Mouse (Mus musculus) neural tube, embryonic 12.5 days (tissue): Measurements from ENCODE around the gene Hyal1. TPM values are rescaled to one million over a fixed set of nuclear protein-coding genes. Genes with fewer than 3 reads are reported as not detected.
A peak's percentile ranks its signal among the peaks of the same experiment; 100 is the strongest.

Experiments used
- ATAC-seq: fragments of 200-750 bp; cut with Nextera tagmentation; 2 replicates; pipeline ENCODE4 v1.8.0; 2017; ENCODE audit warnings: low read depth, mild to moderate bottlenecking, moderate TSS enrichment, moderate library complexity; ENCODE audit not compliant: low FRiP score
- H3K27ac ChIP-seq: fragments of 300-500 bp; sonication (generic); 2 replicates; pipeline ENCODE4 v1.5.1; 2016
- H3K27me3 ChIP-seq: fragments of 300-500 bp; sonication (generic); replicated peaks from 2 replicates; pipeline ENCODE4 v1.6.1; 2016; ENCODE audit warnings: mild to moderate bottlenecking
- H3K36me3 ChIP-seq: fragments of 300-500 bp; sonication (generic); 2 replicates; pipeline ENCODE4 v1.6.1; 2016; ENCODE audit warnings: mild to moderate bottlenecking
- H3K4me1 ChIP-seq: fragments of 300-500 bp; sonication (generic); 2 replicates; pipeline ENCODE4 v1.6.1; 2016
- H3K4me2 ChIP-seq: fragments of 300-500 bp; sonication (generic); replicated peaks from 2 replicates; pipeline ENCODE4 v1.6.1; 2016; ENCODE audit warnings: mild to moderate bottlenecking
- H3K4me3 ChIP-seq: fragments of 300-500 bp; sonication (generic); 2 replicates; pipeline ENCODE4 v1.5.1; 2016
- H3K9ac ChIP-seq: fragments of 300-500 bp; sonication (generic); 2 replicates; pipeline ENCODE4 v1.6.1; 2016; ENCODE audit warnings: mild to moderate bottlenecking
- H3K9me3 ChIP-seq: fragments of 300-500 bp; sonication (generic); 2 replicates; pipeline ENCODE4 v1.6.1; 2016; ENCODE audit warnings: mild to moderate bottlenecking
- WGBS: fragments of 180-500 bp; shearing (Covaris S2); methylation state at CpG from one replicate; pipeline ENCODE4 v1.1.7; 2016; 5-methylcytosine and 5-hydroxymethylcytosine counted together
- polyA plus RNA-seq: library from polyadenylated mRNA; unstranded; fragments of >200 nt; fragmentation: Nextera tagmentation; extraction: Ambion mirVana; gene quantifications from 2 replicates; pipeline ENCODE4 v1.2.1, GENCODE M21; 2016

Hyal1 gene
- 7.2 and 7.5 TPM in 2 replicates for polyA plus RNA-seq

- peak within 1 kb of the TSS; percentile 34; the same call in 1 of the 2 replicates for H3K9ac ChIP-seq
- peak within 1 kb of the TSS; percentile 54 for H3K4me2 ChIP-seq
- peak within 1 kb of the TSS; percentile 16 for H3K4me3 ChIP-seq
- H3K9me3 ChIP-seq = no peaks in the 10 kb centered on the region
- peak; percentile 51; the same call in 1 of the 2 replicates for ATAC-seq
- 29% methylated on average over 16 of the region's 16 CpGs for WGBS
- peaks cover 32% of the 10 kb centered on the region for H3K36me3 ChIP-seq
- H3K4me1 ChIP-seq = peaks cover 42% of the 10 kb centered on the region
- no peaks in the 10 kb centered on the region for H3K27me3 ChIP-seq
- no peak within 1 kb of the TSS for H3K27ac ChIP-seq
Measured at GRCm38 (mm10) chr9:107576357-107577107, at the start of gene Hyal1. Gene Hyal1 (plus strand): TSS chr9:107576927.

- no peaks in the 10 kb centered on the region for H3K27me3 ChIP-seq
- peak within 1 kb of the TSS; percentile 88 for H3K9ac ChIP-seq
- H3K27ac ChIP-seq = no peak within 1 kb of the TSS
- peak within 1 kb of the TSS; percentile 77 for H3K4me3 ChIP-seq
- H3K4me1 ChIP-seq = peaks cover 34% of the 10 kb centered on the region
- peaks cover 14% of the 10 kb centered on the region for H3K36me3 ChIP-seq
- under 1% methylated on average over 48 of the region's 48 CpGs for WGBS
- H3K9me3 ChIP-seq = no peaks in the 10 kb centered on the region
- H3K4me2 ChIP-seq = peak within 1 kb of the TSS; percentile 100
- peak; percentile 99 for ATAC-seq
Measured at GRCm38 (mm10) chr9:107533791-107534407, 42.8 kb upstream of the Hyal1 start, which contains the start of gene Tmem115. Gene Tmem115 (plus strand): TSS chr9:107533945.

GRCm38 (mm10) chr9:107534408-107535202 is 42.1 kb upstream of the Hyal1 start:
- Histone ChIP-seq H3K4me1 (peaks cover 34% of the 10 kb centered on the region), H3K4me3 (peak overlapping the region; percentile 77), H3K9ac (peak overlapping the region; percentile 88), H3K27ac (no peak overlapping the region), H3K9me3 (no peaks in the 10 kb centered on the region), H3K4me2 (peak overlapping the region; percentile 100), H3K36me3 (peaks cover 22% of the 10 kb centered on the region), H3K27me3 (no peaks in the 10 kb centered on the region)
- WGBS = under 1% methylated on average over 40 of the region's 40 CpGs
- peak; percentile 29 for ATAC-seq

- H3K4me2 ChIP-seq = no peak overlapping the region
- 93% methylated on average over 7 of the region's 7 CpGs for WGBS
- H3K9ac ChIP-seq = no peak overlapping the region
- peaks cover 54% of the 10 kb centered on the region for H3K4me1 ChIP-seq
- no peak for ATAC-seq
- H3K4me3 ChIP-seq = no peak overlapping the region
- H3K9me3 ChIP-seq = no peaks in the 10 kb centered on the region
- no peak overlapping the region for H3K27ac ChIP-seq
- no peaks in the 10 kb centered on the region for H3K27me3 ChIP-seq
- H3K36me3 ChIP-seq = peaks cover 30% of the 10 kb centered on the region
Measured at GRCm38 (mm10) chr9:107538231-107538630, 38.5 kb upstream of the Hyal1 start.

GRCm38 (mm10) chr9:107538711-107539110 is 38.0 kb upstream of the Hyal1 start:
- Histone ChIP-seq H3K27me3 (no peaks in the 10 kb centered on the region), H3K4me2 (no peak overlapping the region), H3K36me3 (peaks cover 35% of the 10 kb centered on the region), H3K9me3 (no peaks in the 10 kb centered on the region), H3K27ac (no peak overlapping the region), H3K9ac (no peak overlapping the region), H3K4me1 (peaks cover 54% of the 10 kb centered on the region), H3K4me3 (no peak overlapping the region)
- no peak for ATAC-seq
- 95% methylated on average over 3 of the region's 3 CpGs for WGBS

- 93% methylated on average over 8 of the region's 8 CpGs for WGBS
- peaks cover 47% of the 10 kb centered on the region for H3K4me1 ChIP-seq
- H3K27ac ChIP-seq = no peak overlapping the region
- no peaks in the 10 kb centered on the region for H3K9me3 ChIP-seq
- H3K4me2 ChIP-seq = no peak overlapping the region
- peaks cover 46% of the 10 kb centered on the region for H3K36me3 ChIP-seq
- no peaks in the 10 kb centered on the region for H3K27me3 ChIP-seq
- no peak overlapping the region for H3K9ac ChIP-seq
- no peak for ATAC-seq
- no peak overlapping the region for H3K4me3 ChIP-seq
Measured at GRCm38 (mm10) chr9:107539940-107540339, 36.8 kb upstream of the Hyal1 start.

- Histone ChIP-seq H3K4me2 (peak overlapping the region; percentile 90; the same call in 1 of the 2 replicates), H3K27ac (no peak overlapping the region), H3K9ac (no peak overlapping the region), H3K4me3 (no peak overlapping the region), H3K9me3 (no peaks in the 10 kb centered on the region), H3K27me3 (no peaks in the 10 kb centered on the region), H3K4me1 (peaks cover 43% of the 10 kb centered on the region), H3K36me3 (peaks cover 50% of the 10 kb centered on the region)
- WGBS = 73% methylated on average over 4 of the region's 4 CpGs
- no peak for ATAC-seq
Measured at GRCm38 (mm10) chr9:107540420-107540819, 36.3 kb upstream of the Hyal1 start.

GRCm38 (mm10) chr9:107541005-107541404 is 35.7 kb upstream of the Hyal1 start:
- no peak overlapping the region for H3K27ac ChIP-seq
- 30% methylated on average over 10 of the region's 10 CpGs for WGBS
- H3K4me1 ChIP-seq = peaks cover 37% of the 10 kb centered on the region
- peaks cover 50% of the 10 kb centered on the region for H3K36me3 ChIP-seq
- no peaks in the 10 kb centered on the region for H3K9me3 ChIP-seq
- peak overlapping the region; percentile 69; the same call in 1 of the 2 replicates for H3K9ac ChIP-seq
- peak overlapping the region; percentile 65 for H3K4me3 ChIP-seq
- H3K4me2 ChIP-seq = peak overlapping the region; percentile 90
- no peak for ATAC-seq
- no peaks in the 10 kb centered on the region for H3K27me3 ChIP-seq

GRCm38 (mm10) chr9:107541474-107542351 is 35.0 kb upstream of the Hyal1 start, which contains the start of the genes Cyb561d2 and Nprl2:
Gene Cyb561d2 (minus strand): TSS chr9:107542193.
Gene Nprl2 (plus strand): TSS chr9:107542226.
- WGBS = under 1% methylated on average over 46 of the region's 46 CpGs
- H3K4me2 ChIP-seq = peak within 1 kb of the TSS; percentile 90
- peak within 1 kb of the TSS; percentile 69 for H3K9ac ChIP-seq
- no peaks in the 10 kb centered on the region for H3K9me3 ChIP-seq
- no peak within 1 kb of the TSS for H3K27ac ChIP-seq
- peak within 1 kb of the TSS; percentile 65 for H3K4me3 ChIP-seq
- H3K27me3 ChIP-seq = no peaks in the 10 kb centered on the region
- ATAC-seq = peak; percentile 81
- H3K4me1 ChIP-seq = peaks cover 34% of the 10 kb centered on the region
- H3K36me3 ChIP-seq = peaks cover 50% of the 10 kb centered on the region

- H3K36me3 ChIP-seq = peaks cover 50% of the 10 kb centered on the region
Measured at GRCm38 (mm10) chr9:107542352-107542686, 34.4 kb upstream of the Hyal1 start.

GRCm38 (mm10) chr9:107542721-107543120 is 34.0 kb upstream of the Hyal1 start:
- WGBS = 57% methylated on average over 8 of the region's 8 CpGs
- no peak overlapping the region for H3K27ac ChIP-seq

More at GRCm38 (mm10) chr9:107542352-107542686, 34.4 kb upstream of the Hyal1 start:
- Histone ChIP-seq H3K4me2 (peak overlapping the region; percentile 90), H3K27ac (no peak overlapping the region), H3K27me3 (no peaks in the 10 kb centered on the region), H3K9ac (peak overlapping the region; percentile 69), H3K9me3 (no peaks in the 10 kb centered on the region), H3K4me1 (peaks cover 34% of the 10 kb centered on the region), H3K4me3 (peak overlapping the region; percentile 65)
- ATAC-seq = peak; percentile 13
- 2% methylated on average over 11 of the region's 11 CpGs for WGBS

More at GRCm38 (mm10) chr9:107542721-107543120, 34.0 kb upstream of the Hyal1 start:
- H3K9me3 ChIP-seq = no peaks in the 10 kb centered on the region
- peaks cover 47% of the 10 kb centered on the region for H3K36me3 ChIP-seq
- ATAC-seq = no peak
- peak overlapping the region; percentile 65 for H3K4me3 ChIP-seq
- H3K27me3 ChIP-seq = no peaks in the 10 kb centered on the region
- peak overlapping the region; percentile 69 for H3K9ac ChIP-seq
- peak overlapping the region; percentile 90 for H3K4me2 ChIP-seq
- H3K4me1 ChIP-seq = peaks cover 34% of the 10 kb centered on the region
